Mouse (Mus musculus) midbrain, embryonic 13.5 days (tissue): Measurements from ENCODE around the gene Mylk4. TPM values are rescaled to one million over a fixed set of nuclear protein-coding genes. Genes with fewer than 3 reads are reported as not detected.

ENCODE experiments used
- ATAC-seq: fragments of 200-750 bp; cut with Nextera tagmentation; 2 replicates; pipeline ENCODE4 v1.8.0; 2017; ENCODE audit warnings: mild to moderate bottlenecking, moderate TSS enrichment, moderate library complexity
- H3K27ac ChIP-seq: fragments of 300-500 bp; sonication (generic); 2 replicates; pipeline ENCODE4 v1.5.1; 2015; ENCODE audit warnings: inconsistent platforms, mild to moderate bottlenecking, moderate library complexity
- H3K27me3 ChIP-seq: fragments of 300-500 bp; sonication (generic); 2 replicates; pipeline ENCODE4 v1.6.1; 2015; ENCODE audit warnings: mild to moderate bottlenecking, inconsistent platforms
- H3K36me3 ChIP-seq: fragments of 300-500 bp; sonication (generic); 2 replicates; pipeline ENCODE4 v1.6.1; 2015; ENCODE audit warnings: mild to moderate bottlenecking, inconsistent platforms
- H3K4me1 ChIP-seq: fragments of 300-500 bp; sonication (generic); replicated peaks from 2 replicates; pipeline ENCODE4 v1.6.1; 2015; ENCODE audit warnings: inconsistent platforms
- H3K4me2 ChIP-seq: fragments of 300-500 bp; sonication (generic); replicated peaks from 2 replicates; pipeline ENCODE4 v1.6.1; 2015; ENCODE audit warnings: moderate library complexity, mild to moderate bottlenecking, inconsistent platforms
- H3K4me3 ChIP-seq: fragments of 300-500 bp; sonication (generic); replicated peaks from 2 replicates; pipeline ENCODE4 v1.5.1; 2015; ENCODE audit warnings: mild to moderate bottlenecking, inconsistent platforms
- H3K9ac ChIP-seq: fragments of 300-500 bp; sonication (generic); replicated peaks from 2 replicates; pipeline ENCODE4 v1.6.1; 2015; ENCODE audit warnings: mild to moderate bottlenecking, inconsistent platforms
- H3K9me3 ChIP-seq: fragments of 300-500 bp; sonication (generic); 2 replicates; pipeline ENCODE4 v1.6.1; 2016; ENCODE audit warnings: mild to moderate bottlenecking, inconsistent platforms
- WGBS: fragments of 180-500 bp; shearing (Covaris S2); methylation state at CpG from one replicate; pipeline ENCODE4 v1.1.7; 2015; 5-methylcytosine and 5-hydroxymethylcytosine counted together
- polyA plus RNA-seq: library from polyadenylated mRNA; unstranded; fragments of >200 nt; fragmentation: Nextera tagmentation; extraction: Ambion mirVana; gene quantifications from 2 replicates; pipeline ENCODE4 v1.2.1, GENCODE M21; 2015

The Mylk4 gene
- polyA plus RNA-seq, 1 experiment from 2014 or later, result 0.04 TPM

GRCm38 (mm10) chr13:32660294-32660693, 123.5 kb downstream of the Mylk4 start:
- H3K4me1 ChIP-seq, result no peaks in the 10 kb centered on the region
- H3K9ac ChIP-seq, result no peak overlapping the region
- no peaks in the 10 kb centered on the region for H3K27me3 ChIP-seq
- 78% methylated on average over 4 of the region's 4 CpGs for WGBS
- no peaks in the 10 kb centered on the region for H3K9me3 ChIP-seq
- no peak overlapping the region for H3K4me3 ChIP-seq
- no peaks in the 10 kb centered on the region for H3K36me3 ChIP-seq
- no peak for ATAC-seq
- H3K4me2 ChIP-seq, result no peak overlapping the region
- H3K27ac ChIP-seq, result no peak overlapping the region

DNA sequence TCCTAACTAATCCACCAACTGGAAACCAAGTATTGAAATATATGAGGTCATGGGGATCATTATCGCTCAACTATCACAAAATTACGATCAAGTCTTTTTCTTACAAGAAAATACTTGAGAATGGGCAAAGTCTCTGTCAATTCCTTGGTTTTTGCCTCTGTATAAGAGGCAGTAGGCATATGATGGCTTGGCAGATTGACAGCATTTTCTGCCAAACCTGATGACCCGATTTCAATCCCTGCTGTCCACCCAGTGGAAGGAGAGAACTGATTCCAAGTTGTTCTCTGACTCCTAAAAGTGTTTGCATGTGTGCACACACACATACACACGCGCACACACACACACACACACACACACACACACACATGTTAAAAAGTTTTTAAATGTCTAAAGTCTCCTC, 124.5 kb downstream of the Mylk4 start:
- Histone ChIP-seq H3K27me3 (no peaks in the 10 kb centered on the region), H3K4me2 (no peak overlapping the region), H3K4me3 (no peak overlapping the region), H3K9ac (no peak overlapping the region), H3K4me1 (no peaks in the 10 kb centered on the region), H3K27ac (no peak overlapping the region), H3K36me3 (no peaks in the 10 kb centered on the region), H3K9me3 (no peaks in the 10 kb centered on the region)
- 90% methylated on average over 5 of the region's 5 CpGs for WGBS
- no peak for ATAC-seq

GRCm38 (mm10) chr13:32657583-32657982, 126.2 kb downstream of the Mylk4 start:
- no peak overlapping the region for H3K27ac ChIP-seq
- no peak overlapping the region for H3K4me2 ChIP-seq
- no peaks in the 10 kb centered on the region for H3K27me3 ChIP-seq
- H3K4me1 ChIP-seq, result no peaks in the 10 kb centered on the region
- H3K36me3 ChIP-seq, result no peaks in the 10 kb centered on the region
- no peak overlapping the region for H3K4me3 ChIP-seq
- WGBS, result 96% methylated on average over 2 of the region's 2 CpGs
- no peaks in the 10 kb centered on the region for H3K9me3 ChIP-seq
- no peak overlapping the region for H3K9ac ChIP-seq
- ATAC-seq, result no peak

Other genes with a start within 250 kb of the Mylk4 start
- 20.9 and 28.1 TPM in 2 replicates for gene Wrnip1, start 18.1 kb upstream of the Mylk4 start, polyA plus RNA-seq
- gene D930007J09Rik, start 18.9 kb upstream of the Mylk4 start, polyA plus RNA-seq, result not detected in 2 replicates
- 2.6 and 3.5 TPM in 2 replicates for gene Serpinb1a, start 67.2 kb upstream of the Mylk4 start, polyA plus RNA-seq
- not detected in 2 replicates for gene Serpinb1c, start 114.3 kb upstream of the Mylk4 start, polyA plus RNA-seq
- 0.61 and 0.86 TPM in 2 replicates for gene Serpinb6b, start 181.3 kb upstream of the Mylk4 start, polyA plus RNA-seq
- gene Serpinb9, start 219.3 kb upstream of the Mylk4 start, polyA plus RNA-seq, result 0.89 and 0.90 TPM in 2 replicates
- 0.23 and 0.32 TPM in 2 replicates for gene Serpinb9b, start 243.5 kb upstream of the Mylk4 start, polyA plus RNA-seq